Mouse (Mus musculus): ENCODE results near the gene Egfr. TPM values are rescaled to one million over a fixed set of nuclear protein-coding genes. Genes with fewer than 3 reads are reported as not detected.

Egfr gene
- polyA plus RNA-seq, 1 experiment, result 63.3 TPM

DNA sequence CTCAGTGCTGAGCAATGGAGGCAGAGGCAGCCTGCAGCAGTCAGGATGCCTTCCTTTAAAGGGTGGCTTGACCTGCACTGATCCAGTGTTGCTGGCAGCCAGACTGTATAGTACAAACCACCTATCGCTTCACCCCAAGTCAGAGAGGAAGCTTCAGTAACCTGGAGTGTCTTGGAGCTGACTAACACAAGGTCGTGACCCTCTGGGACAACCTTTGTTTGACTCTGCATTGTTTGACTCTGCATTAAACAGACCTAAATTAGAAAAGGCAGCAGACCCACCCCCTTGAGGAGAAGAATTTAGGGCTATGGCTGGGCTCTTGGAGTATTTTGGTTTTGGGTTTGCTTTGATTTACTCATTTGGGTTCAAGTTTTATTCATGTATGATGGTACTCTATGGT, 117.5 kb downstream of the Egfr start:
- Histone ChIP-seq H3K27ac (ENCODE audit: insufficient read depth, low read depth, low read length) (no peak overlapping the region), H3K36me3 (ENCODE audit: control insufficient read depth, insufficient read depth, low read length) (peaks cover 9% of the 10 kb centered on the region), H3K4me3 (ENCODE audit: low read depth, low read length) (no peak overlapping the region), H3K4me1 (ENCODE audit: control insufficient read depth, insufficient read depth, insufficient read length, low read length) (no peaks in the 10 kb centered on the region), H3K27me3 (ENCODE audit: control insufficient read depth, insufficient read depth, low read length) (no peaks in the 10 kb centered on the region)
- no peak for TF ChIP-seq POLR2A (IDR thresholded peaks at IDR 0.05; ENCODE audit: low read depth, low read length)
- TF ChIP-seq CTCF (IDR thresholded peaks at IDR 0.05; ENCODE audit: extremely low read depth, insufficient read length, insufficient replicate concordance, low read depth, low read length), result no peak
- WGBS, result 88% methylated on average over 2 of the region's 2 CpGs

DNA sequence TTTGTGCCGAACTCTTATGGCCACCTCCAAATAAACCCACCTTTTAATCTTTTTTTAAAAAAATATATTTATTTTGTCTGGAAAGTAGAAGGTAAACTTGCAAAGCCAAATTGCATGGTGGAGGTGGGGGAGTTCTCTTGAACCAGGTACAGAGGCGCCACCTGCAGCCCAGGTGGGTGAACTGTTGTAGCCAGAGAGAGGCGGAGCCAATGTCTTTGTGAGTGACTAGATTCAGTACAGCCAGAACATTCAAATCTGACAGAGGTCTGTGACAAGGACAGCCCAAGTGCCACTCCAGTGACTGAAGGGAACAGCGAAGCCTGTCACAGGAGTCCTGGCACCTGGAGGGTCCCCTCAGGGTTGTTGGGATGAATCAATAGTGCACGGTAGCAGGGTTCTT, 119.1 kb downstream of the Egfr start:
- no peaks in the 10 kb centered on the region for H3K27me3 ChIP-seq (ENCODE audit: control insufficient read depth, insufficient read depth, low read length)
- WGBS, result 61% methylated on average over 5 of the region's 5 CpGs
- H3K4me1 ChIP-seq (ENCODE audit: control insufficient read depth, insufficient read depth, insufficient read length, low read length), result no peaks in the 10 kb centered on the region
- no peak overlapping the region for H3K27ac ChIP-seq (ENCODE audit: insufficient read depth, low read depth, low read length)
- peaks cover 12% of the 10 kb centered on the region for H3K36me3 ChIP-seq (ENCODE audit: control insufficient read depth, insufficient read depth, low read length)
- TF ChIP-seq POLR2A (IDR thresholded peaks at IDR 0.05; ENCODE audit: low read depth, low read length) (no peak), CTCF (IDR thresholded peaks at IDR 0.05; ENCODE audit: extremely low read depth, insufficient read length, insufficient replicate concordance, low read depth, low read length) (peak; percentile 84; the same call in 1 of the 2 replicates)
- no peak overlapping the region for H3K4me3 ChIP-seq (ENCODE audit: low read depth, low read length)

DNA sequence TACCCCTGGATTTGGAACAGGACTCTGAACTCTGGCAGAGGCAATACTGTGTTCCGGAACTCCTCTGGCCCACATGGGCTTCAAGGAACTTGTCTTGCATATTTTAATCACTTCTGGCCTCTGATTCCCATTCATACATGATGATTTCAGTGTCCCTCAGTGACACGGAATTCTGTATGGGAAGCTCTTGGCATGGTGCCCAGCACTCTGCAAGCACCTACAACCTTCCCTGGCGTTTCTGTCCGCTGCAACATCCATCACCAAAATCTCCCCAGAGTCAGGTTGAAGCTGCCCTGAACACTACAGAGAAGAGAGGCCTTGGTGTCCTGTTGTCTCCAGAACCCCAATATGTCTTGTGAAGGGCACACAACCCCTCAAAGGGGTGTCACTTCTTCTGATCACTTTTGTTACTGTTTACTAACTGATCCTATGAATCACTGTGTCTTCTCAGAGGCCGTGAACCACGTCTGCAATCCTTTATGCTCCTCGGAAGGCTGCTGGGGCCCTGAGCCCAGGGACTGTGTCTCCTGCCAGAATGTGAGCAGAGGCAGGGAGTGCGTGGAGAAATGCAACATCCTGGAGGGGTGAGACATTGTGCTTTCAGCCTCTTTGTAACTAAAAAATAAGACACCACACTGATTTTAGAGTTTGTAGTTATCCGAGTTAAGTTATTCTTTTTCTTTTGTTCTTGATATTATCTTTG, 125.8 kb downstream of the Egfr start:
- 44% methylated on average over 9 of the region's 9 CpGs for WGBS
- H3K27me3 ChIP-seq (ENCODE audit: control insufficient read depth, insufficient read depth, low read length), result no peaks in the 10 kb centered on the region
- TF ChIP-seq POLR2A (IDR thresholded peaks at IDR 0.05; ENCODE audit: low read depth, low read length) (no peak), CTCF (IDR thresholded peaks at IDR 0.05; ENCODE audit: extremely low read depth, insufficient read length, insufficient replicate concordance, low read depth, low read length) (no peak)
- H3K4me1 ChIP-seq (ENCODE audit: control insufficient read depth, insufficient read depth, insufficient read length, low read length), result no peaks in the 10 kb centered on the region
- no peak overlapping the region for H3K27ac ChIP-seq (ENCODE audit: insufficient read depth, low read depth, low read length)
- H3K4me3 ChIP-seq (ENCODE audit: low read depth, low read length), result no peak overlapping the region
- H3K36me3 ChIP-seq (ENCODE audit: control insufficient read depth, insufficient read depth, low read length), result peaks cover 12% of the 10 kb centered on the region

DNA sequence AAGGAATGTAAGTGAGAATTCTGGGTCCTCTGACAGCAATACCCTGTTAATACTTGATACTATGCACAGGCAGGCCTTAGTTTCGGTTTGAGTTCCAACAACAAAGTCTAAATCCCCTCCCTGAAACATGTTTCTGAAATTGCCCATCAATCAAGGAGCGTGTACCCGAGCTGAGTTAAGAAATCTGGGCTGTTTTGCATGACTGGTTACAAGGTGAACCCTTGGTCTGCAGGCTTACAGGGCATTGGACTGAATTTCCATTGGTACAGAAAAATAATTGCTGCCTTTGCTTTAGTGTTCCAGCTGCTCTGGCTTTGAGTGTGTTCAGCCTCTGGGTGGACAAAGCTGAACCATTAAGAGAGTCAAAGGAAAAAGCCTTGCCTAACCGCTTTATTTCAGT, 129.9 kb downstream of the Egfr start:
- WGBS, result 86% methylated on average over 4 of the region's 4 CpGs
- no peak overlapping the region for H3K27ac ChIP-seq (ENCODE audit: insufficient read depth, low read depth, low read length)
- no peak overlapping the region for H3K4me3 ChIP-seq (ENCODE audit: low read depth, low read length)
- TF ChIP-seq POLR2A (IDR thresholded peaks at IDR 0.05; ENCODE audit: low read depth, low read length), result no peak
- no peak for TF ChIP-seq CTCF (IDR thresholded peaks at IDR 0.05; ENCODE audit: extremely low read depth, insufficient read length, insufficient replicate concordance, low read depth, low read length)
- peaks cover 14% of the 10 kb centered on the region for H3K36me3 ChIP-seq (ENCODE audit: control insufficient read depth, insufficient read depth, low read length)
- no peaks in the 10 kb centered on the region for H3K27me3 ChIP-seq (ENCODE audit: control insufficient read depth, insufficient read depth, low read length)
- H3K4me1 ChIP-seq (ENCODE audit: control insufficient read depth, insufficient read depth, insufficient read length, low read length), result no peaks in the 10 kb centered on the region

DNA sequence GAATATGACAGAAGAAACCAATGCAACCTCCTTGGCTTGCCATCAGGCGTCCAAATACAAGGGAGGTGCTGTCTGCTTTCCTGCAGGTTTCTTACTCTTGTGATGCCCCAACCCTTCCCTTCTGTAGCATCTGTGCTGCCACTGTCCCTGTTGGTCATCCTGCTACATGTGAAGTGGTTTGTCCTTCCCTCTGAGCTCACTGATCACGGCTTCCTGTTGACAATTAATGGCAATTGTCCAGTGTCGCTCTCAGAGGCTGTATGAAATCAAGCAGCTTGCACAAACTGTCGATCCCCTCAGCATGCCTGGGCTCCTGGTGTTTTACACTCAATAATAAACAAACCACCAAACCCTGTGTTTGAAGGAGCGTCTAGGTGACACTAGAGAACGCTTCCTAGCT, 134.1 kb downstream of the Egfr start:
- no peaks in the 10 kb centered on the region; the same call in 1 of the 2 replicates for H3K27me3 ChIP-seq (ENCODE audit: control insufficient read depth, insufficient read depth, low read length)
- no peak overlapping the region for H3K4me3 ChIP-seq (ENCODE audit: low read depth, low read length)
- no peaks in the 10 kb centered on the region for H3K4me1 ChIP-seq (ENCODE audit: control insufficient read depth, insufficient read depth, insufficient read length, low read length)
- no peak for TF ChIP-seq CTCF (IDR thresholded peaks at IDR 0.05; ENCODE audit: extremely low read depth, insufficient read length, insufficient replicate concordance, low read depth, low read length)
- TF ChIP-seq POLR2A (IDR thresholded peaks at IDR 0.05; ENCODE audit: low read depth, low read length), result no peak
- peaks cover 17% of the 10 kb centered on the region for H3K36me3 ChIP-seq (ENCODE audit: control insufficient read depth, insufficient read depth, low read length)
- H3K27ac ChIP-seq (ENCODE audit: insufficient read depth, low read depth, low read length), result no peak overlapping the region
- whole genome bisulfite sequencing, result 81% methylated on average over 6 of the region's 6 CpGs

DNA sequence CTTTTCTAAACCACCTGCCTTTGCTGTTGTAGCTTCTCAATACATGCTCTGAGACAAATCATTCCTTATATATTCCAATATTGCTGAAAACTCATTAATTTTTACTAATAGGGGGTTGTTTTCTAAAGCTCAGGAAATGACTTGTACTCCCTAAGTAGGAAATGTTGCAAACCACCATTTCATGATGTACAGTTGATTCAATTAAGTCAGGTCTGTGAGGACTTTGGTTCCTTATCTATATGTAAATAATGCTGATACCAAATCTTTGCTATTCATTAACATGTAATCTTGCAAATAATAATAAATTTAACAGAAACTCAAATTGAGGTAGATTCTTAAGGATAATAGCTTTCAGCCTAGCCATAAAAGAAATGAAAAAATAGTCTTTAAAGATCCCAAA, 136.1 kb downstream of the Egfr start:
- Histone ChIP-seq H3K36me3 (ENCODE audit: control insufficient read depth, insufficient read depth, low read length) (peaks cover 11% of the 10 kb centered on the region), H3K4me3 (ENCODE audit: low read depth, low read length) (no peak overlapping the region), H3K27ac (ENCODE audit: insufficient read depth, low read depth, low read length) (no peak overlapping the region), H3K4me1 (ENCODE audit: control insufficient read depth, insufficient read depth, insufficient read length, low read length) (no peaks in the 10 kb centered on the region), H3K27me3 (ENCODE audit: control insufficient read depth, insufficient read depth, low read length) (no peaks in the 10 kb centered on the region; the same call in 1 of the 2 replicates)
- TF ChIP-seq POLR2A (IDR thresholded peaks at IDR 0.05; ENCODE audit: low read depth, low read length), result no peak
- TF ChIP-seq CTCF (IDR thresholded peaks at IDR 0.05; ENCODE audit: extremely low read depth, insufficient read length, insufficient replicate concordance, low read depth, low read length), result no peak

DNA sequence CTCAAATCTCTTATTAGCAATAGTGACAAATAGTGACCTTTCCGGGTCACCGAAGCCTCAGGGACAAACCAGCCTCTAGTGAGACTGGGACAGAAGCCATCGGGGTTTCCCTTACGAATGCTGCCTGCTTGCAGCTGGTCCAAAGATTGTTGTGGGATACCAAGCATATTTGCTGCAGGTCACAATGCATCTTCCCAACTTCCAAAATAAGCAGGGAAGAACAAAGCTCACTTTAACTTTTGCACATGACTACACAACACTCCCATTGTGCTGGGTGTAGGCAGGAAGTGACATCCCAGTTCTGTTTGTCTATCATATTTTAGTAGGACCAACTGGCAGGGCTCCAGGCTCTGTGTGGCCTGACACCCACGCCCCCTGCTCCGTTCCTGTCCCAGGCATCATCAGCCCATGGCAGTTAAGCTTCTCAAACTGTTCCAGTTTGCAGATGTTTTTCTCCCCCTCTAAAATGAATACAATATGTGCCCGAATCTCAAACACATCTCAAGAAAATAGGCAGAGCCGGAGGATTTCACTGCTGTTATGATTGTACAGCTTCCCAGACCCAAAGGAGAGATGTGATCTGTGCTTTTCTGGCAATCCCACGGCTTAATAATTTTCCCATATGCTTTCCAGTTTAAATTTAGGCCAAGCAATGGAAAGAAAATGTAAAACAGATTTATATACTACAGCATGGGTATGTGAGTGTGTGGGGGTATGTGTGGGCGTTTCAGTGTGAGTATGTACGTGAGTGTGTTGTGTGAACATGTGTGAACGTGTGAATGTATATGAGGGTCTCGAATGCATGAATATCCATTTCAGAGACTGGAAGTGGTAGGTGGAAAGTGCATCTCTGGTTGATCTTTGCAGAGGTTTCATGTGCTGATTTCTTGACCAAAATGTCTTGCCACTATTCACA, 143.7 kb downstream of the Egfr start:
- peaks cover 21% of the 10 kb centered on the region for H3K36me3 ChIP-seq (ENCODE audit: control insufficient read depth, insufficient read depth, low read length)
- peaks cover 4% of the 10 kb centered on the region; the same call in 1 of the 2 replicates for H3K4me1 ChIP-seq (ENCODE audit: control insufficient read depth, insufficient read depth, insufficient read length, low read length)
- TF ChIP-seq POLR2A (IDR thresholded peaks at IDR 0.05; ENCODE audit: low read depth, low read length), result no peak
- TF ChIP-seq CTCF (IDR thresholded peaks at IDR 0.05; ENCODE audit: extremely low read depth, insufficient read length, insufficient replicate concordance, low read depth, low read length), result no peak
- H3K27me3 ChIP-seq (ENCODE audit: control insufficient read depth, insufficient read depth, low read length), result no peaks in the 10 kb centered on the region
- H3K27ac ChIP-seq (ENCODE audit: insufficient read depth, low read depth, low read length), result no peak overlapping the region
- H3K4me3 ChIP-seq (ENCODE audit: low read depth, low read length), result no peak overlapping the region
- 76% methylated on average over 13 of the region's 13 CpGs for WGBS

Measured in small intestine, adult 2 months (tissue).